Mouse (Mus musculus) kidney, embryonic 16.5 days (tissue): ENCODE data around the gene Tmem128. TPM values are rescaled to one million over a fixed set of nuclear protein-coding genes. Genes with fewer than 3 reads are reported as not detected.

Source experiments
- ATAC-seq: fragments of 200-750 bp; cut with Nextera tagmentation; 2 replicates; pipeline ENCODE4 v1.8.0; 2017; ENCODE audit warnings: moderate TSS enrichment; ENCODE audit not compliant: low FRiP score, low TSS enrichment
- H3K27ac ChIP-seq: fragments of 300-500 bp; sonication (generic); 2 replicates; pipeline ENCODE4 v1.5.1; 2014; ENCODE audit warnings: low read length
- H3K27me3 ChIP-seq: fragments of 300-500 bp; sonication (generic); 2 replicates; pipeline ENCODE4 v1.6.1; 2014; ENCODE audit warnings: low read length, control low read depth, mixed read lengths; ENCODE audit not compliant: insufficient read depth
- H3K36me3 ChIP-seq: fragments of 300-500 bp; sonication (generic); 2 replicates; pipeline ENCODE4 v1.6.1; 2014; ENCODE audit warnings: low read length, control low read depth, mixed read lengths; ENCODE audit not compliant: insufficient read depth
- H3K4me1 ChIP-seq: fragments of 300-500 bp; sonication (generic); 2 replicates; pipeline ENCODE4 v1.6.1; 2014; ENCODE audit warnings: low read length, control low read depth, mixed read lengths; ENCODE audit not compliant: insufficient read depth
- H3K4me2 ChIP-seq: fragments of 300-500 bp; sonication (generic); replicated peaks from 2 replicates; pipeline ENCODE4 v1.6.1; 2014; ENCODE audit warnings: low read depth, low read length
- H3K4me3 ChIP-seq: fragments of 300-500 bp; sonication (generic); 2 replicates; pipeline ENCODE4 v1.5.1; 2014; ENCODE audit warnings: mild to moderate bottlenecking, low read length
- H3K9ac ChIP-seq: fragments of 300-500 bp; sonication (generic); replicated peaks from 2 replicates; pipeline ENCODE4 v1.6.1; 2014; ENCODE audit warnings: low read length
- H3K9me3 ChIP-seq: fragments of 300-500 bp; sonication (generic); 2 replicates; pipeline ENCODE4 v1.6.1; 2016; ENCODE audit warnings: low read length, control low read depth
- WGBS: fragments of 180-500 bp; shearing (Covaris S2); extraction: QIAGEN DNeasy Blood & Tissue Kit; methylation state at CpG from one replicate; pipeline ENCODE4 v1.1.7; 2014; 5-methylcytosine and 5-hydroxymethylcytosine counted together
- polyA plus RNA-seq: library from polyadenylated mRNA; unstranded; fragments of >200 nt; fragmentation: Nextera tagmentation; extraction: Ambion mirVana; gene quantifications from 2 replicates; pipeline ENCODE4 v1.2.1, GENCODE M21; 2015

Tmem128 gene
- polyA plus RNA-seq, 1 experiment from 2014 or later = 90.3 TPM

DNA sequence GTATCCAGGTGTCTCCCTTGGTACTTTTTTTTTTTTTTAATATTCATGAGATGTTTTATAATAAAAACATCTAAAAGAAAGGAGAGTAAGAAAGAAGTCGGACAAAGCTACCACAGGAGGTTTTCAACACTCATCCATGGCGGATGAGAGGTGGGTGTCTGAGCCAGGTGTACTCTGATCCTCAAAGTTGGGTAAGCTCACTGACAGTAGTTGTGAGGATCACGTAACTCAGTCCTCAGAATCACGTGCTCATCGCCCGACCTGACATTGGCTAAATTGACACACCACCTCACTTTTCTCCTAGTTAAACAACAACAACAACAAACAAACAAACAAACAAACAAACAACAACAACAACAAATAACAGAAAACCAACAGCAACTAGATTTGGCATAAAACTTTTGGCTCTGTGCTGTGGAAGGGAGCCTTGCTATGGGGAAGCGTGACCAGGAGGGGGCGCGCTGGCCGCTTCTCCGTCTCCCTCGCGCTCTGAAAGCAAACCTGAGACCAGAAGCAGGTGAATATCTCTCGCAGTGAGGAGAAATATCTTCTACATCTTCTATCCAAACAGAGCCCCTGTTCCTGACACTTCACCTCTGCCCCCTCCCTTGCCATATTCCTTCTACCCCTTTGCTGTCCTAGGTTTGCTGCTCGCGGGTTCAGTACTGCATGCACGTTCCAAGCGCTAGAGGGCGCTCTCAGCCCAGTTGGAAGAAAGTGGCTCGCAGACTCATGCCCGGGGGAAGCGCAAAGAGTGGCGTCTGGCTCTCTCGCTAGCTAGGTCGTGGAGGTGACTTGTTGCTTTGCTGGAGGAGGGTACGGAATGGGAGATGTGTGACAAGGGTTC, 47.5 kb downstream of the Tmem128 start:
- Histone ChIP-seq H3K9me3 (no peaks in the 10 kb centered on the region), H3K4me2 (peak overlapping the region; percentile 59), H3K4me1 (no peaks in the 10 kb centered on the region), H3K9ac (no peak overlapping the region), H3K27me3 (peaks cover 8% of the 10 kb centered on the region; the same call in 1 of the 2 replicates), H3K27ac (no peak overlapping the region), H3K36me3 (no peaks in the 10 kb centered on the region), H3K4me3 (peak overlapping the region; percentile 45)
- 9% methylated on average over 26 of the region's 26 CpGs for WGBS
- ATAC-seq = peak; percentile 84

DNA sequence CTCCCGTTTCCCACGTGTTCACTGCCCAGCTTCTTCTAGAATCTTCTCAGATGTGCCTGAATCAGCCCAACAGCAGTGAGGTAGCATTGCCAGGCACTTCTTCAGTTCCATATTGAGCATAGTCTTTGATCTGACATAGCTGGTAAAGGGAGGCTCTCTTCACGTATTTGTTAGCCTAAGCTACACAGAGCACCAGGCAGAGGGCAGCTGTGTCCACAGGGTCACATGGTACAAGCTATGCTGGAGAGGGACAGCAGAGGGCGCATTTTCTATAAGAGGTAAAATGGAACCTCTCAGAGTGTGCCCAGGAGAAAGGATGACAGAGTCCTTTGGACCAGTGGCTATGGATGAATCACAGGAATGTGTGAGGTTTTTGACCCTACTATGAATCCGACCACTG, 48.9 kb downstream of the Tmem128 start:
- Histone ChIP-seq H3K36me3 (no peaks in the 10 kb centered on the region), H3K4me2 (no peak overlapping the region), H3K4me3 (no peak overlapping the region), H3K4me1 (no peaks in the 10 kb centered on the region), H3K27ac (no peak overlapping the region), H3K27me3 (peaks cover 8% of the 10 kb centered on the region; the same call in 1 of the 2 replicates), H3K9me3 (no peaks in the 10 kb centered on the region), H3K9ac (no peak overlapping the region)
- 54% methylated on average over 5 of the region's 5 CpGs for WGBS
- ATAC-seq = peak; percentile 58

DNA sequence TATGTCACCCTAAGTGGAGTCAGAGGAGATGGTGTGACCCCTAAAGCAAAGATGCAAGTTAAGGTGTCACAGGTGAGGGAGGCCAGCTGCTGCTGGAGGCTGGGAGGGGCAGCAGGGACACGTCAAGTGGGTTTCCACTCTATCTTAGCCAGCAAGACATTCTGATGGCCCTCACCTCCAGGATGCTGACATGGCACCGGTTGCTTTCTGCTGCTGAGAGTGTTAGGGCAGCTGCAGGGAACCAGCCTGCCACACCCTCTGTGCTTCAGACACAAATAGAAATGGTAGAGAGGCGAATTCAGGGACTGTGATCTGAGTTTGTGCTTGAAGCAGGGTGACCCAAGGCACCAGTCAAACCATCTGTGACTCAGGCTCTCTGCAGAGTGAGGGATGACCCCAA, 49.8 kb downstream of the Tmem128 start:
- Histone ChIP-seq H3K36me3 (no peaks in the 10 kb centered on the region), H3K27ac (no peak overlapping the region), H3K4me1 (no peaks in the 10 kb centered on the region), H3K4me3 (no peak overlapping the region), H3K27me3 (peaks cover 8% of the 10 kb centered on the region; the same call in 1 of the 2 replicates), H3K9ac (no peak overlapping the region), H3K4me2 (no peak overlapping the region), H3K9me3 (no peaks in the 10 kb centered on the region)
- ATAC-seq = no peak
- WGBS = 63% methylated on average over 3 of the region's 3 CpGs

Other genes starting within 250 kb of the Tmem128 start
- gene Stx18, start 221.4 kb upstream of the Tmem128 start, polyA plus RNA-seq = 48.2 and 54.5 TPM in 2 replicates
- 67.7 and 69.7 TPM in 2 replicates for gene Nsg1, start 100.3 kb upstream of the Tmem128 start, polyA plus RNA-seq
- gene Zbtb49, start 39.7 kb upstream of the Tmem128 start, polyA plus RNA-seq = 16.0 and 17.4 TPM in 2 replicates
- 82.1 and 92.7 TPM in 2 replicates for gene Lyar, start 39.7 kb upstream of the Tmem128 start, polyA plus RNA-seq
- gene Otop1, start 15.8 kb downstream of the Tmem128 start, polyA plus RNA-seq = not detected in 2 replicates
- not detected in 2 replicates for gene Drd5, start 59.2 kb downstream of the Tmem128 start, polyA plus RNA-seq
- 1.8 and 2.4 TPM in 2 replicates for gene Slc2a9, start 243.0 kb downstream of the Tmem128 start, polyA plus RNA-seq